Comparison of ENCODE assay signal across 28 mouse cellular contexts in the genomic region with DNA sequence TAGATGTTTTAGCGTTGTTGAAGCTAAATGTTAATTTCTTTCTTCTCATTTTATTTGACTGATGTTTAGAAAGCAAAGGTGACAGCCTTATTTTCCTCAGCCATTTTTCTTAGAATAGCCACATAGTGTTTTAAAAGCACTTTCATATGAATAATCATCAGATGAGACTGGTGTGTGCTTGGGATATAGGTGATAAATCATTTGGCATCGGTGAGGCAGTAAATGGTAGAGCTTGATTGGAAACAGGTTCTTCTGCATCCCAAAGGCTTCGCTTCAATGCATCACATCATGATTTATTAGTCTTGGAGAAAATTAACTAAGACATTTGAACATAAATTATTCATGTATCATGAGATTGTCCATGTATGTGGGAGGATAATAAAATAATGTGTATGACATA.
DNase-seq lines count a peak whose midpoint lies in the region; ATAC-seq lines count a peak whose summit lies in the region.
"Had no signal": no experiment of that assay in that cellular context is flagged by ENCODE, and none has a peak within 500 bp of the region (broad histone marks: within the 10 kb centered on the region; RNA-seq: fewer than 3 reads in every experiment).

No protein-coding gene starts in this region.

- no peak for DNase-seq in hindbrain, embryonic 11.5 days (ENCODE audit: low spot score)
- DNase-seq in neural tube, embryonic 11.5 days (ENCODE audit: low spot score) = no peak
- DNase-seq in hindlimb bud, embryonic 11.5 days (ENCODE audit: extremely low spot score, low read depth, low spot score) = peak; percentile 2
- DNase-seq in cerebellum, adult 8-10 months = no peak
- DNase-seq: adrenal gland, adult 8-10 months; adrenal gland, postnatal 14 days; adrenal gland, postnatal 36 days; B cell, adult 2 months; cerebellum, adult 11-12 months; cerebellum, adult 2 months; cerebellum, adult 9-11 months; cerebellum, postnatal 14 days; cerebellum, postnatal 36 days; embryo, embryonic 11 days had no signal

- no peaks in the 10 kb centered on the region for H3K27me3 ChIP-seq in hindbrain, embryonic 11.5 days (ENCODE audit: control insufficient read depth, insufficient read depth, low read length)
- no peaks in the 10 kb centered on the region for H3K27me3 ChIP-seq in hindbrain, embryonic 13.5 days
- no peaks in the 10 kb centered on the region for H3K27me3 ChIP-seq in neural tube, embryonic 11.5 days (ENCODE audit: control insufficient read depth, insufficient read depth, low read length)
- no peaks in the 10 kb centered on the region for H3K27me3 ChIP-seq in neural tube, embryonic 15.5 days (replicated peaks)
- H3K27me3 ChIP-seq in neural tube, embryonic 14.5 days (ENCODE audit: control insufficient read depth, insufficient read depth, low read length) = no peaks in the 10 kb centered on the region
- H3K27me3 ChIP-seq: CH12.LX; embryonic facial prominence, embryonic 13.5 days; embryonic facial prominence, embryonic 15.5 days; forebrain, embryonic 12.5 days; Patski had no signal

- H3K4me2 ChIP-seq in hindbrain, embryonic 11.5 days (replicated peaks; ENCODE audit: low read depth, low read length) = no peak overlapping the region
- no peak overlapping the region for H3K4me2 ChIP-seq in hindbrain, embryonic 13.5 days
- no peak overlapping the region for H3K4me2 ChIP-seq in neural tube, embryonic 11.5 days (ENCODE audit: low read depth)
- H3K4me2 ChIP-seq in neural tube, embryonic 15.5 days = no peak overlapping the region
- H3K4me2 ChIP-seq in neural tube, embryonic 14.5 days (ENCODE audit: low read depth, low read length) = no peak overlapping the region
- H3K4me2 ChIP-seq: embryonic facial prominence, embryonic 13.5 days; embryonic facial prominence, embryonic 15.5 days; forebrain, embryonic 12.5 days had no signal

- H3K9me3 ChIP-seq in hindbrain, embryonic 11.5 days (ENCODE audit: control insufficient read depth, low read length) = no peaks in the 10 kb centered on the region
- no peaks in the 10 kb centered on the region for H3K9me3 ChIP-seq in hindbrain, embryonic 13.5 days
- no peaks in the 10 kb centered on the region for H3K9me3 ChIP-seq in neural tube, embryonic 11.5 days (ENCODE audit: control insufficient read depth, low read length)
- H3K9me3 ChIP-seq in neural tube, embryonic 15.5 days (replicated peaks) = no peaks in the 10 kb centered on the region
- H3K9me3 ChIP-seq in neural tube, embryonic 14.5 days (ENCODE audit: control insufficient read depth, low read length) = no peaks in the 10 kb centered on the region
- H3K9me3 ChIP-seq: embryonic facial prominence, embryonic 13.5 days; embryonic facial prominence, embryonic 15.5 days; forebrain, embryonic 10.5 days; forebrain, embryonic 12.5 days; G1E had no signal

- H3K9ac ChIP-seq in hindbrain, embryonic 11.5 days (ENCODE audit: low read depth, low read length) = no peak overlapping the region
- H3K9ac ChIP-seq in hindbrain, embryonic 13.5 days = no peak overlapping the region
- no peak overlapping the region for H3K9ac ChIP-seq in neural tube, embryonic 11.5 days (ENCODE audit: low read length)
- H3K9ac ChIP-seq in neural tube, embryonic 15.5 days (replicated peaks) = no peak overlapping the region
- no peak overlapping the region for H3K9ac ChIP-seq in neural tube, embryonic 14.5 days (replicated peaks; ENCODE audit: low read depth, low read length)
- H3K9ac ChIP-seq: embryonic facial prominence, embryonic 13.5 days; embryonic facial prominence, embryonic 15.5 days; forebrain, embryonic 12.5 days had no signal

- ATAC-seq in hindbrain, embryonic 11.5 days (ENCODE audit: low FRiP score) = peak; percentile 47; the same call in 1 of the 2 replicates
- ATAC-seq in hindbrain, embryonic 13.5 days (ENCODE audit: low FRiP score) = no peak
- ATAC-seq in neural tube, embryonic 11.5 days (ENCODE audit: insufficient read depth, low FRiP score, low TSS enrichment) = 0 out of 2 replicates have a peak, but pooled peaks have one; percentile 25
- no peak for ATAC-seq in neural tube, embryonic 15.5 days (ENCODE audit: low FRiP score)
- ATAC-seq in neural tube, embryonic 14.5 days (ENCODE audit: low read depth) = peak; percentile 73; the same call in 1 of the 2 replicates
- ATAC-seq: activated CD4-positive, CD25-positive, alpha-beta regulatory T cell, adult 4 months; CD4-positive, CD25-positive, alpha-beta regulatory T cell, adult 4 months; forebrain, embryonic 14.5 days; Patski had no signal

- H3K36me3 ChIP-seq in hindbrain, embryonic 11.5 days (ENCODE audit: control insufficient read depth, insufficient read depth, low read length) = no peaks in the 10 kb centered on the region
- H3K36me3 ChIP-seq in hindbrain, embryonic 13.5 days = no peaks in the 10 kb centered on the region
- no peaks in the 10 kb centered on the region for H3K36me3 ChIP-seq in neural tube, embryonic 11.5 days (ENCODE audit: control insufficient read depth, insufficient read depth, low read length)
- no peaks in the 10 kb centered on the region for H3K36me3 ChIP-seq in neural tube, embryonic 15.5 days
- H3K36me3 ChIP-seq in neural tube, embryonic 14.5 days (ENCODE audit: control insufficient read depth, insufficient read depth, low read length) = no peaks in the 10 kb centered on the region
- H3K36me3 ChIP-seq: embryonic facial prominence, embryonic 13.5 days; embryonic facial prominence, embryonic 15.5 days; forebrain, embryonic 10.5 days; forebrain, embryonic 12.5 days; G1E had no signal

- H3K4me1 ChIP-seq in hindbrain, embryonic 11.5 days (replicated peaks; ENCODE audit: control insufficient read depth, insufficient read depth, low read length) = no peaks in the 10 kb centered on the region
- H3K4me1 ChIP-seq in hindbrain, embryonic 13.5 days (replicated peaks) = no peaks in the 10 kb centered on the region
- H3K4me1 ChIP-seq in neural tube, embryonic 11.5 days (ENCODE audit: control insufficient read depth, insufficient read depth, low read length) = no peaks in the 10 kb centered on the region
- no peaks in the 10 kb centered on the region for H3K4me1 ChIP-seq in neural tube, embryonic 15.5 days
- H3K4me1 ChIP-seq in neural tube, embryonic 14.5 days (ENCODE audit: control insufficient read depth, insufficient read depth, low read length) = no peaks in the 10 kb centered on the region
- H3K4me1 ChIP-seq: embryonic facial prominence, embryonic 13.5 days; embryonic facial prominence, embryonic 15.5 days; forebrain, embryonic 10.5 days; forebrain, embryonic 12.5 days had no signal

- H3K27ac ChIP-seq in hindbrain, embryonic 11.5 days (ENCODE audit: low read depth, low read length) = no peak overlapping the region
- no peak overlapping the region for H3K27ac ChIP-seq in hindbrain, embryonic 13.5 days
- H3K27ac ChIP-seq in neural tube, embryonic 11.5 days (ENCODE audit: low read depth, low read length) = no peak overlapping the region
- H3K27ac ChIP-seq in neural tube, embryonic 15.5 days (replicated peaks) = no peak overlapping the region
- no peak overlapping the region for H3K27ac ChIP-seq in neural tube, embryonic 14.5 days (ENCODE audit: low read depth, low read length)
- H3K27ac ChIP-seq: embryonic facial prominence, embryonic 13.5 days; embryonic facial prominence, embryonic 15.5 days; forebrain, embryonic 10.5 days; forebrain, embryonic 12.5 days had no signal

- WGBS in hindbrain, embryonic 11.5 days = 79% methylated on average over 3 of the region's 3 CpGs
- WGBS in hindbrain, embryonic 13.5 days = 72% methylated on average over 3 of the region's 3 CpGs
- WGBS in neural tube, embryonic 11.5 days = 65% methylated on average over 3 of the region's 3 CpGs
- 60% methylated on average over 3 of the region's 3 CpGs for WGBS in neural tube, embryonic 15.5 days
- 53% methylated on average over 3 of the region's 3 CpGs for WGBS in neural tube, embryonic 14.5 days

- no peak overlapping the region for H3K4me3 ChIP-seq in hindbrain, embryonic 11.5 days (ENCODE audit: low read depth, low read length)
- no peak overlapping the region for H3K4me3 ChIP-seq in hindbrain, embryonic 13.5 days
- H3K4me3 ChIP-seq in neural tube, embryonic 11.5 days (ENCODE audit: low read depth, low read length) = no peak overlapping the region
- no peak overlapping the region for H3K4me3 ChIP-seq in neural tube, embryonic 15.5 days (replicated peaks)
- H3K4me3 ChIP-seq in neural tube, embryonic 14.5 days (ENCODE audit: low read depth, low read length) = no peak overlapping the region
- H3K4me3 ChIP-seq: embryonic facial prominence, embryonic 13.5 days; embryonic facial prominence, embryonic 15.5 days; erythroblast, embryonic 14.5 days; forebrain, embryonic 10.5 days; forebrain, embryonic 12.5 days had no signal

Comparison
In these comparisons a context has a peak if more than half of its experiments do, and no peak if none do; other contexts are left out.
1. ATAC-seq: peak in hindbrain, embryonic 11.5 days (single experiment), neural tube, embryonic 11.5 days (single experiment) and neural tube, embryonic 14.5 days (single experiment); none in hindbrain, embryonic 13.5 days (single experiment) and neural tube, embryonic 15.5 days (single experiment).